Mouse (Mus musculus) cerebellum, postnatal 14 days (tissue): ENCODE data around the gene Btbd35f19.
"Not testable (repeated sequence)": the region's sequence is repeated elsewhere in the genome, so short reads cannot be mapped to it uniquely, and the experiment has no call there.

Experiments
- DNase-seq, 2 experiments: peaks; one replicate each; pipeline ENCODE4 v3.0.0; 2021; ENCODE audit warnings: mixed read lengths in 2 of 2

The Btbd35f19 gene

DNA sequence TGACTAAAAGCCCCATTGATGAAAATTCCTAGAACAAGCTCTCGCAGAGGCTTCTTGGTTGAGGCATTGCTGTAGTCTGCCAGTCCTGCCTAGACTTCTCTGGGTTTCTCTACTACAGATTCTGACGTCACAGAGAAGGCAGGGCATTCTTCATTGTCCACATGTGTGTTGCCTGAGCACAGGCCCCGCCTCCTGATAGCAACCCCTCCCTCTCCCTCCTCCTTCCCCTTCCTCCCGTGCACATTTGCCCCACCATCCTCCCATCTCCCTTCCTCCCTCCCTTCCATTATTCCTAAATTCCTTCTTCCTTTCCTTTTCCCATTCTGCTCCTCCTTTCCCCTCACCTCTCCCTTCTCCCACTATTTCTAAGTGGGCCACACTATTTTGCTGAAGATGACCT lies at the start of gene Btbd35f19:
Gene Btbd35f19 (minus strand): TSS at position 101 of the 400 bp plus-strand sequence.
- DNase-seq = not testable (repeated sequence)

DNA sequence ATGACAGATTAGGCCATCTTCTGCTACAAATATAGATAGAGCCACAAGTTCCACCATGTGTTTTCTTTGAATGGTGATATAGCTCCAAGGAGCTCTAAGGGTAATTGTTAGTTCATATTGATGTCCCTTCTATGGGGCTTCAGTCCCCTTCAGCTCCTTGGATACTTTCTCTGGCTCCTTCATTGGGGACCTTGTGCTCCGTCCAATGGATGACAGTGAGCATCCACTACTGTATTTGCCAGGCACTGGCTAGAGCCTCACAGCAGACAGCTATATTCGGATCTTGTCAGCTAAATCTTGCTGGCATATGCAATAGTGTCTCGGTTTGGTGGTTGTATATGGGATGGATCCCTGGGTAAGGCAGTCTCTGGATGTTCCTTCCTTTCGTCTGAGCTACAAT lies 41.8 kb downstream of the Btbd35f19 start:
- DNase-seq = not testable (repeated sequence)

DNA sequence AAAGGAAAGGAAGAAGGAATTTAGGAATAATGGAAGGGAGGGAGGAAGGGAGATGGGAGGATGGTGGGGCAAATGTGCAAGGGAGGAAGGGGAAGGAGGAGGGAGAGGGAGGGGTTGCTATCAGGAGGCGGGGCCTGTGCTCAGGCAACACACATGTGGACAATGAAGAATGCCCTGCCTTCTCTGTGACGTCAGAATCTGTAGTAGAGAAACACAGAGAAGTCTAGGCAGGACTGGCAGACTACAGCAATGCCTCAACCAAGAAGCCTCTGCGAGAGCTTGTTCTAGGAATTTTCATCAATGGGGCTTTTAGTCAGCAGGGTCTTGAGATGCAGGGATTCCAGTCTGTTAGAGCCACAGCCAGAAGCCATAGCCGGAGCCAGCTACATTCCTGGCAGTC lies 47.6 kb downstream of the Btbd35f19 start, which contains the start of gene Btbd35f26:
Gene Btbd35f26 (plus strand): TSS at position 301 of the 400 bp plus-strand sequence.
- not testable (repeated sequence) for DNase-seq
